12 mouse cellular contexts compared by ENCODE assay signal in genomic region chr5:92692206-92693007, GRCm38 (mm10). TPM values are rescaled to one million over a fixed set of nuclear protein-coding genes. Genes with fewer than 3 reads are reported as not detected.
DNase-seq lines count a peak whose midpoint lies in the region; ATAC-seq lines count a peak whose summit lies in the region.
"Had no signal": no experiment of that assay in that cellular context is flagged by ENCODE, and none has a peak within 500 bp of the region (broad histone marks: within the 10 kb centered on the region; RNA-seq: fewer than 3 reads in every experiment).

No protein-coding gene starts in this region.

- no peak overlapping the region for H3K4me2 ChIP-seq in kidney, embryonic 14.5 days (replicated peaks; ENCODE audit: low read depth, low read length)
- no peak overlapping the region for H3K4me2 ChIP-seq in intestine, embryonic 15.5 days (replicated peaks)

- no peak overlapping the region for H3K4me3 ChIP-seq in kidney, embryonic 14.5 days (ENCODE audit: low read length)
- H3K4me3 ChIP-seq in intestine, embryonic 15.5 days (replicated peaks), result no peak overlapping the region

- H3K9ac ChIP-seq in kidney, embryonic 14.5 days (ENCODE audit: low read depth, low read length), result no peak overlapping the region
- H3K9ac ChIP-seq in intestine, embryonic 15.5 days, result no peak overlapping the region

- 0 out of 2 replicates have a peak, but pooled peaks cover 3% of the 10 kb centered on the region for H3K9me3 ChIP-seq in kidney, embryonic 14.5 days (ENCODE audit: control insufficient read depth, low read length)
- H3K9me3 ChIP-seq in intestine, embryonic 15.5 days, result no peaks in the 10 kb centered on the region

- no peaks in the 10 kb centered on the region for H3K27me3 ChIP-seq in kidney, embryonic 14.5 days (ENCODE audit: control insufficient read depth, insufficient read depth, low read length)
- no peaks in the 10 kb centered on the region for H3K27me3 ChIP-seq in intestine, embryonic 15.5 days (replicated peaks)

- H3K36me3 ChIP-seq in kidney, embryonic 14.5 days (ENCODE audit: control insufficient read depth, insufficient read depth, low read length), result no peaks in the 10 kb centered on the region
- no peaks in the 10 kb centered on the region for H3K36me3 ChIP-seq in intestine, embryonic 15.5 days

- H3K27ac ChIP-seq in kidney, embryonic 14.5 days (ENCODE audit: low read depth, low read length), result no peak overlapping the region
- H3K27ac ChIP-seq in intestine, embryonic 15.5 days, result 0 out of 2 replicates have a peak overlapping the region, but pooled peaks have one; percentile 7

- no peaks in the 10 kb centered on the region for H3K4me1 ChIP-seq in kidney, embryonic 14.5 days (ENCODE audit: control insufficient read depth, insufficient read depth, low read length)
- no peaks in the 10 kb centered on the region for H3K4me1 ChIP-seq in intestine, embryonic 15.5 days (replicated peaks)

- 0 out of 2 replicates have a peak, but pooled peaks have one; percentile 28 for ATAC-seq in kidney, embryonic 14.5 days (ENCODE audit: low FRiP score, low TSS enrichment)
- peak; percentile 45; the same call in 1 of the 2 replicates for ATAC-seq in intestine, embryonic 15.5 days

- 61% methylated on average over 16 of the region's 16 CpGs for WGBS in kidney, embryonic 14.5 days
- 51% methylated on average over 16 of the region's 16 CpGs for WGBS in intestine, embryonic 15.5 days

- peak; percentile 21 for DNase-seq in embryo, embryonic 10 days (ENCODE audit: low spot score)
- no peak for DNase-seq in embryo, embryonic 9.5 days (ENCODE audit: extremely low spot score)
- DNase-seq in kidney, adult 8-10 months, result no peak
- DNase-seq in lung, postnatal 25 days (ENCODE audit: low spot score), result peak; percentile 71
- DNase-seq in urinary bladder, adult 2 months (ENCODE audit: low spot score), result no peak
- no peak for DNase-seq in MN1 (ENCODE audit: low spot score)
- DNase-seq: adrenal gland, postnatal 25 days; heart, postnatal 36 days; liver; thymus, adult 2 months had no signal

RNA-seq across cellular contexts. Expression of gene Shroom3, which starts 9.2 kb away (rescaled TPM):
- polyA plus RNA-seq in kidney, embryonic 14.5 days (2014; fragmentation: Nextera tagmentation; extraction: Ambion mirVana), result 10.3 and 16.0 TPM in 2 replicates
- polyA plus RNA-seq in intestine, embryonic 15.5 days (2015; fragmentation: Nextera tagmentation; extraction: Ambion mirVana), result 8.1 and 10.3 TPM in 2 replicates
- polyA plus RNA-seq in urinary bladder, adult 2 months (2012; rRNA removed), result 26.5 and 37.7 TPM in 2 replicates

RNA-seq across cellular contexts. Expression of gene Ccdc158, which starts 17.3 kb away (rescaled TPM):
- 0.64 and 1.1 TPM in 2 replicates for polyA plus RNA-seq in kidney, embryonic 14.5 days (2014; fragmentation: Nextera tagmentation; extraction: Ambion mirVana)
- 0.91 and 1.1 TPM in 2 replicates for polyA plus RNA-seq in intestine, embryonic 15.5 days (2015; fragmentation: Nextera tagmentation; extraction: Ambion mirVana)
- 1.2 and 1.3 TPM in 2 replicates for polyA plus RNA-seq in urinary bladder, adult 2 months (2012; rRNA removed)

Comparison
In these comparisons a context has a peak if more than half of its experiments do, and no peak if none do; other contexts are left out.
1. DNase-seq: peak in embryo, embryonic 10 days (single experiment) and lung, postnatal 25 days (single experiment); none in embryo, embryonic 9.5 days (single experiment), kidney, adult 8-10 months (0 of 2), urinary bladder, adult 2 months (single experiment) and MN1 (single experiment).